Mouse (Mus musculus): ENCODE measurements around the gene Cyp4a10. TPM values are rescaled to one million over a fixed set of nuclear protein-coding genes. Genes with fewer than 3 reads are reported as not detected.
"Not testable (repeated sequence)": the region's sequence is repeated elsewhere in the genome, so short reads cannot be mapped to it uniquely, and the experiment has no call there.

The Cyp4a10 gene
- total RNA-seq (2015) (not detected in 2 replicates), total RNA-seq (2017) (not detected in 2 replicates)

- not testable (repeated sequence) for ATAC-seq (ENCODE audit: poor library complexity, severe bottlenecking)
These were observed at the start of gene Cyp4a10 for GRCm38 (mm10) chr4:115518000-115518399. TSS of gene Cyp4a10 (plus strand) at chr4:115518264.

DNA sequence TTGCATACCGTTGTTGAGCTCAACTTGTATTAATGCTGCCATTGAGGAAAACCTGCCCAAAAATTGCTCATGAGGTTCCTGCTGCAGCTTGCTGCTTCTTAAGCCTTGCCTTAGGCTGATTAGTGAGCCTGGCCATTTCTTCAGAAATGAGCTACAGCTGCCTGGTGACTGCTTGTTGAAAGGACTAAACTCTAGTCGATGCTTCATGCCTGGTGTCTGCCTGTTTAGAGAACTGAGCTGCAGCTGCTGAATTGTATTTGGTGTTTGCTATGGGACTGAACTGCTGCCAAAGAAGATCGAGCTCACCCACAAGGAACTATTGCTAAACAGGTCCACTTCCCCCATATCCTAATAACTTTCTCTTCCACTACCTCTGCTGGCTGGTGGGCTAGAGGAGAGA is 44.5 kb upstream of the Cyp4a10 start:
- peak; percentile 63 for ATAC-seq (ENCODE audit: poor library complexity, severe bottlenecking)

GRCm38 (mm10) chr4:115476051-115476450 is 42.0 kb upstream of the Cyp4a10 start:
- ATAC-seq (ENCODE audit: poor library complexity, severe bottlenecking) = peak; percentile 56

- 0 out of 2 replicates have a peak, but pooled peaks have one; percentile 21 for ATAC-seq (ENCODE audit: poor library complexity, severe bottlenecking)
These were observed 36.9 kb upstream of the Cyp4a10 start for GRCm38 (mm10) chr4:115481006-115481652.

DNA sequence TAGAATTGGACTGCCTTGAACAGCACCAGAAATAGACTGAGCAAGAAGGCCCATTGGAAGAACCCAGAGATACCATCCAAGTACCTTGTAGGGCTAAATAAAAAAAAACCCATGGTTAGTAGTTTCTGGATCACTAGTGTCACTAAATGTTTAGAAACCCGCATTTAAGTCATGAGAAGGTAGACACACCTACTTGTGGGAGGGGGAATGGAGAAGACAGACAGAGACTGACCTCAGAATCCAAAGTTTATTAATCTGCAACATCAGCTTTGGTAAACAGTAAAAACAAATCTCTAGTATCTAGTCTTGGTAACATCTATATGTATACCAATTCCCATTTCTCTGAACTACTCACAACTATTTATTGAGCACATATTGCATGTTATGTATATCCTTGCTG is 22.1 kb upstream of the Cyp4a10 start, which contains the start of gene Cyp4a14:
Gene Cyp4a14, minus strand, starts transcription at position 142 of the 400 bp plus-strand sequence.
- no peak for ATAC-seq (ENCODE audit: poor library complexity, severe bottlenecking)

- ATAC-seq (ENCODE audit: poor library complexity, severe bottlenecking) = no peak
These were observed 20.6 kb upstream of the Cyp4a10 start for GRCm38 (mm10) chr4:115497466-115497865.

- ATAC-seq (ENCODE audit: poor library complexity, severe bottlenecking) = not testable (repeated sequence)
These were observed 4.1 kb upstream of the Cyp4a10 start for GRCm38 (mm10) chr4:115513964-115514363.

DNA sequence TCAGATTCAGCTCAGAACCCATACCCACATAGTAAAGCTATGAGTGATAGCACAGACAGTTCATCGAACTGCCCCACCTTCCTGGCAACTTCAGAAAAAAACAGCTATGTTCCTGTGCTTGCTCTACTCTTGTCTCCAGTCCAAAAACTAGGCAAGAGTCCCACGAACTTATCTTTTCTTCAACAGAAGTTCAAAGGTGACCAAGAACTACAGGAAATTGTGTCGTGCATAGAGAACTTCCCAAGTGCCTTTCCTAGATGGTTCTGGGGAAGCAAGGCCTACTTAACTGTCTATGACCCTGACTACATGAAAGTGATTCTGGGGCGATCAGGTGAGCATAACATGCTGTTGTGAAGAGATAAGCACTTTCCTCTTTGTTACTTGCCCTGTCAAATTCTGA is 1.4 kb downstream of the Cyp4a10 start:
- no peak for ATAC-seq (ENCODE audit: poor library complexity, severe bottlenecking)

- no peak for ATAC-seq (ENCODE audit: poor library complexity, severe bottlenecking)
These were observed 3.7 kb downstream of the Cyp4a10 start for GRCm38 (mm10) chr4:115521766-115522165.

GRCm38 (mm10) chr4:115545101-115545500 is 27.0 kb downstream of the Cyp4a10 start:
- no peak for ATAC-seq (ENCODE audit: poor library complexity, severe bottlenecking)

DNA sequence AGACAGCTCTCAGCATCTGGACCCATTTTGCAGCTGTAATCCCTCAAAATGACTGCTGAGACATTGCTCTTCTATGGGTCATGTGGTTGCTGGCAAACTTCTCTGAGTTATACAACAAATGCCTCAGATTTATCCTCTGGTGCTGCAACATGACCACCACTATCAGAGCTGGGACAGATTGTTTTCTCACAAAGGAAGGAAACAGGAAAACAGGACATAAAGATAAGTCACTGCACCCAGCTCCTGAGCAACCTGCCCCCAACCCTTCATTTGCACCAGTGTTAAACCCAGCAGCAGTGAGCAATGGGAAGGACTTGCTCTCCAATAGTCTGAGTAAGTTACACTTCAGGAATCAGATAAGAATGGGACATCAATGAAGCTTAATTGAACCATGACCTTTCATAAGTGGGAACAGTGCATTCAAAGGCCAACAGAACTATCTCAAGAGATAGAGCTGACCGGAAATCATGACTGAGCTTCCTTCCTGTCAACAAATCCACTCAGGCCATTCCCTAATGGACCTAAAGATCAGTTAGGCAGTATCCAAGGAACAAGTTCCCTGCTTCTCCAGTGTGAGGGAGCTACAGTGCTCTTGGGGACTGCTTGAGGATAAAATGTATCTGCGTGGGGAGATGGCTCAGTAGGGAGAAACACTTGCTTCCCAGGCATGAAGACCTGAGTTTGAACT is 28.2 kb downstream of the Cyp4a10 start:
- ATAC-seq (ENCODE audit: poor library complexity, severe bottlenecking) = no peak

DNA sequence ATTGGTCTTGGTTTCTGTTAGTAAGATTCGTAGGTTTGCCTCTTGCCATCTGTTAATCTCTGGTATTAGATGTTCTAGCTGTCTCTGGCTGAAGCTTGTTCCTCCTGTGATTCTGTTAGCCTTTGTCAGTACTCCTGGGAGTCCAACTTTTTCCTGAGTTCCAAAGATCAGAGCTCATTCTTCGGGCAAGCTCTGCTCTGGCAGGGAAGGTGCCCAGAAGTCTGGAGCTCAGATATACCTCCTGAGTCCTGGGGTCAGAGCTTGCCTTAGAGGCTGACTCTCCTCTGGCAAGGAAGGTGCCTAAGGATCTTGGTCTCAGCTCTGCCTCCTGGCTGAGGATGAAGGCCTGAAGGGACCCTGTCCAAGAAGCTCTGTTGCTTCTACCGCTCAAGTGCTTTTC is 34.7 kb downstream of the Cyp4a10 start:
- no peak for ATAC-seq (ENCODE audit: poor library complexity, severe bottlenecking)

- no peak for ATAC-seq (ENCODE audit: poor library complexity, severe bottlenecking)
These were observed 37.4 kb downstream of the Cyp4a10 start for GRCm38 (mm10) chr4:115555513-115555912.

DNA sequence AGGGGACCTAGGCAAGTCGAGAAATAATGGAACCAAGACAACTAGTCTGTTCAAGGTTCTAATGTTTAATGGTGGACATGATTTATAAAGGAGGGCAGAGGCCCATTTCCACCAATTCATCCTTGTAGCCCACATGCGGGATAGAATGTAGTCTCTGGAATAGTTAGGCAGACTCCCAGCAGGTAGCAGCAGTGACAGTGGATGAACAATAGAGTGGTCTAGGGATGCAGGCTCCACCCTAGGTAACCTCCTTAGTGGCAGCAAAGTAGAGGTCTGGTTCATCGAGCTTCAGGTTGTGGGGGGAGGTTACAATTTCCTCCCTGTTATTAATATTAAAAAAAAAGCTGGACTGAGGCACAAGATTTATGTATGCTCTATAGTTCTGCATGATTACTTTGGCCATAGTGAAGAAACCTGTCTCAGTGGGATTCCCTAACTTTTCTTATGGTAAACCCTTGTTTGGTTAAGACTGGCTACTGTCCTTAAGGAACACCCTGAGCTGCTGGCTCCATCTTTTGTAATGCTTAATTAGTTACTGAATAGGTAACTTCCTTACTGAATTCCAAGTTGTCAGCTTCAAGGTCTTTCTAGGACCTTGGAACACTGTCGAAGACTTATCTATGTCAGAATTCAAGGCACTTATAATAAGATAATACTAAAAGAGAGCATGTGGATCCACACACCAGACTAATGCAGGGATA is 39.9 kb downstream of the Cyp4a10 start:
- no peak for ATAC-seq (ENCODE audit: poor library complexity, severe bottlenecking)

DNA sequence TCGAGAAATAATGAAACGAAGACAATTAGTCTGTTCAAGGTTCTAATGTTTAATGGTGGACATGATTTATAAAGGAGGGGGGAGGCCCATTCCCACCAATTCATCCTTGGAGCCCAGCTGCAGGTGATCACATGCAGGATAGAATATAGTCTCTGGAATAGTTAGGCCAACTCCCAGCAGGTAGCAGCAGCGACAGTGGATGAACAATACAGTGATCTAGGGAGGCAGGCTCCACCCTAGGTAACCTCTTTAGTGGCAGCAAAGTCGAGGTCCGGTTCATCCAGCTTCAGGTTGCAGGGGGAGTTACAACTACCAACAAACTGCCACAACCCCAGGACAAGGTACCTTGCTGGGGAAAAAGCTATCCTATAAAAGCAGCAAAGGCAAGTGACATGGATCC is 43.2 kb downstream of the Cyp4a10 start:
- ATAC-seq (ENCODE audit: poor library complexity, severe bottlenecking) = not testable (repeated sequence)

- ATAC-seq (ENCODE audit: poor library complexity, severe bottlenecking) = no peak
These were observed 45.3 kb downstream of the Cyp4a10 start, which contains the start of gene Cyp4a31 for GRCm38 (mm10) chr4:115563401-115563800. TSS of gene Cyp4a31 (plus strand) at chr4:115563649.

DNA sequence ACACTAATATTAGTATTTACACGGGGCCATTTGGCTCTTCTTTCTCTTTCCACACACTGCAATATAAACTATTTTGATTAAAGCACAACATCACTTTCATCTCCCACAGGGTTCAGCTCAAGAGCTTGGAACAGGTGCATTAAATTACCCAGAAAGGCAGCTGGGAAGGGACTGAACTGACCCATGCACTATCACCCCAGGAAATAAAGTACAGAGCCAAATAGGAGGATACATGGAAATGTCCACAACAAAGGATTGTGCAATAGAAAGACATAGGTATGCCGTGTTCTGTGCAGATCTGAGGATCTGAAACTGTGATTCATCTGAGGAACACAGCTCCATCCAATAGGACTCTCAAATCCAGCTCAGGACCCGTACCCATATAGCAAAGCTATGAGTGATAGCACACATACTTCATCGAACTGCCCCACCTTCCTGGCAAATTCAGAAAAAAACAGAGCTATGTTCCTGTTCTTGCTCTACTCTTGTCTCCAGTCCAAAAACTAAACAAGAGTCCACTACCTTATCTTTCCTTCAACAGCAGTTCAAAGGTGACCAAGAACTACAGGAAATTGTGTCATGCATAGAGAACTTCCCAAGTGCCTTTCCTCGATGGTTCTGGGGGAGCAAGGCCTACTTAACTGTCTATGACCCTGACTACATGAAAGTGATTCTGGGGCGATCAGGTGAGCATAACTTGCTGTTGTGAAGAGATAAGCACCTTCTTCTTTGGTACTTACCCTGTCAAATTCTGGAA is 46.6 kb downstream of the Cyp4a10 start:
- ATAC-seq (ENCODE audit: poor library complexity, severe bottlenecking) = not testable (repeated sequence)

GRCm38 (mm10) chr4:115575255-115575654 is 57.2 kb downstream of the Cyp4a10 start:
- no peak for ATAC-seq (ENCODE audit: poor library complexity, severe bottlenecking)

- ATAC-seq (ENCODE audit: poor library complexity, severe bottlenecking) = no peak
These were observed 57.7 kb downstream of the Cyp4a10 start for GRCm38 (mm10) chr4:115575776-115576175.

- ATAC-seq (ENCODE audit: poor library complexity, severe bottlenecking) = peak; percentile 59
These were observed 65.0 kb downstream of the Cyp4a10 start for GRCm38 (mm10) chr4:115583036-115583435.

All from megakaryocyte, adult 5-6 weeks (primary cell).